Mouse (Mus musculus) myocyte (in vitro differentiated cells): Measurements from ENCODE around the gene Skida1. TPM values are rescaled to one million over a fixed set of nuclear protein-coding genes. Genes with fewer than 3 reads are reported as not detected.

Experiments
- H3K27me3 ChIP-seq: one replicate; pipeline ENCODE4 v1.6.1; 2011; ENCODE audit not compliant: control insufficient read depth, insufficient read depth, insufficient read length
- H3K36me3 ChIP-seq: one replicate; pipeline ENCODE4 v1.6.1; 2011; ENCODE audit not compliant: control insufficient read depth, insufficient read depth
- H3K4me2 ChIP-seq: one replicate; pipeline ENCODE4 v1.6.1; 2011; ENCODE audit warnings: low read depth, control low read depth
- H3K4me3 ChIP-seq: one replicate; pipeline ENCODE4 v1.5.1; 2011; ENCODE audit warnings: mild to moderate bottlenecking, control low read depth, moderate library complexity
- H3K79me2 ChIP-seq: one replicate; pipeline ENCODE4 v1.6.1; 2011; ENCODE audit not compliant: control insufficient read depth, insufficient read depth
- H3ac ChIP-seq: one replicate; pipeline ENCODE4 v1.6.1; 2011; ENCODE audit not compliant: control insufficient read depth, insufficient read length
- CEBPB ChIP-seq: IDR thresholded peaks from 2 replicates; pipeline ENCODE4 v1.6.1; 2011; ENCODE audit warnings: mild to moderate bottlenecking, moderate library complexity; ENCODE audit not compliant: poor library complexity, insufficient read depth, severe bottlenecking
- E2F4 ChIP-seq: IDR thresholded peaks from one replicate; pipeline ENCODE4 v1.6.1; 2011; ENCODE audit warnings: mild to moderate bottlenecking, control low read depth, moderate library complexity; ENCODE audit not compliant: insufficient read depth
- MAX ChIP-seq: IDR thresholded peaks from one replicate; pipeline ENCODE4 v1.6.1; 2011; ENCODE audit warnings: low read depth, mild to moderate bottlenecking, control low read depth
- MYOD1 ChIP-seq, 3 experiments: IDR thresholded peaks; one replicate each; pipeline ENCODE4 v1.6.1; 2011; ENCODE audit warnings: control low read depth in 2 of 3, low read depth in 2 of 3, mild to moderate bottlenecking in 2 of 3, moderate library complexity in 1 of 3; ENCODE audit not compliant: insufficient read length in 2 of 3, control insufficient read depth in 1 of 3
- MYOG ChIP-seq, 3 experiments: IDR thresholded peaks; one replicate each; pipeline ENCODE4 v1.6.1; 2011; ENCODE audit warnings: control low read depth in 2 of 3, low read depth in 2 of 3, mild to moderate bottlenecking in 2 of 3; ENCODE audit not compliant: insufficient read length in 2 of 3, control insufficient read depth in 1 of 3, insufficient read depth in 1 of 3
- POLR2A ChIP-seq: IDR thresholded peaks from one replicate; pipeline ENCODE4 v1.6.1; 2011; ENCODE audit warnings: low read depth, mild to moderate bottlenecking, control low read depth, moderate library complexity; ENCODE audit not compliant: insufficient read length
- POLR2AphosphoS2 ChIP-seq: IDR thresholded peaks from one replicate; pipeline ENCODE4 v1.6.1; 2011; ENCODE audit warnings: low read depth, control low read depth; ENCODE audit not compliant: insufficient read length
- REST ChIP-seq: IDR thresholded peaks from one replicate; pipeline ENCODE4 v1.6.1; 2011; ENCODE audit warnings: mild to moderate bottlenecking, control low read depth, moderate library complexity; ENCODE audit not compliant: insufficient read depth, insufficient read length
- SRF ChIP-seq: IDR thresholded peaks from one replicate; pipeline ENCODE4 v1.6.1; 2011; ENCODE audit warnings: low read depth; ENCODE audit not compliant: control insufficient read depth, insufficient read length
- TCF12 ChIP-seq: IDR thresholded peaks from one replicate; pipeline ENCODE4 v1.6.1; 2011; ENCODE audit warnings: mild to moderate bottlenecking, control low read depth; ENCODE audit not compliant: poor library complexity, insufficient read depth, severe bottlenecking
- TCF3 ChIP-seq: IDR thresholded peaks from one replicate; pipeline ENCODE4 v1.6.1; 2011; ENCODE audit warnings: low read depth, control low read depth; ENCODE audit not compliant: insufficient read length
- USF1 ChIP-seq: IDR thresholded peaks from one replicate; pipeline ENCODE4 v1.6.1; 2011; ENCODE audit warnings: low read depth, mild to moderate bottlenecking, control low read depth, moderate library complexity
- polyA plus RNA-seq: library from polyadenylated mRNA; unstranded; fragments of >200 nt; fragmentation: generic; extraction: Trizol; gene quantifications from one replicate; pipeline ENCODE4 v1.2.1, GENCODE M21; 2012; ENCODE audit warnings: missing spikeins

Skida1 gene
- polyA plus RNA-seq, 1 experiment, result 0.12 TPM

- Histone ChIP-seq H3K79me2 (no peaks in the 10 kb centered on the region), H3ac (no peak overlapping the region), H3K4me2 (no peak overlapping the region), H3K27me3 (no peaks in the 10 kb centered on the region), H3K4me3 (no peak overlapping the region), H3K36me3 (no peaks in the 10 kb centered on the region)
- TF ChIP-seq TCF12 (no peak), POLR2AphosphoS2 (no peak), E2F4 (no peak), SRF (no peak), CEBPB (no peak), MYOD1 (IDR thresholded peaks at IDR 0.05; ENCODE audit: control insufficient read depth in 1 of 3, insufficient read length in 2 of 3, low read depth in 2 of 3) (no peak), TCF3 (no peak), MAX (no peak), POLR2A (no peak), USF1 (no peak), MYOG (IDR thresholded peaks at IDR 0.05; ENCODE audit: control insufficient read depth in 1 of 3, insufficient read depth in 1 of 3, insufficient read length in 2 of 3, low read depth in 2 of 3) (no peak), REST (no peak)
Measured at GRCm38 (mm10) chr2:18002306-18002705, 46.5 kb downstream of the Skida1 start.

DNA sequence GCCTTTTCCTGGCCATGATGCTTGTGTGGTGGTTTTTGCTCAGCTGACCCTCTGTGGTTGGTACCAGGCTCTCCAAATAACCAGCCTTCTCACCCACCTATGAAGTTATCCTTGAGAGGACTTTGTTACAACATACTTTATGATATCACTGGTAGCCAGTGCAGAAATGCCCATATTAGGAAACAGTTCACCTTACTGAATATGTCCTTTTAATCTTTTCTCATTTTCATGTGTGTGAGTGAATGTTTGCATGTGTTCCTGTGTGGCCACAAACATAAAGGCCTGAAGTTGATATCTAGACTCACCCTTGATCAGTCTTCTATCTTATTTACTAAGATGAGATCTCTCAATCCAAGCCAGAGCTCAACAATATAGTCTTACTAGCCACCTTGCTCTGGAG, 52.0 kb downstream of the Skida1 start, which contains the start of gene H2al2a:
Gene H2al2a, minus strand, starts transcription at position 101 of the 400 bp plus-strand sequence.
- Histone ChIP-seq H3ac (no peak within 1 kb of the TSS), H3K36me3 (no peaks in the 10 kb centered on the region), H3K4me2 (no peak within 1 kb of the TSS), H3K27me3 (no peaks in the 10 kb centered on the region), H3K79me2 (no peaks in the 10 kb centered on the region), H3K4me3 (no peak within 1 kb of the TSS)
- TF ChIP-seq SRF, result no peak

Other genes starting within 250 kb of the Skida1 start
- not detected for gene H2al2a, start 52.1 kb downstream of the Skida1 start, polyA plus RNA-seq
- 1.8 TPM for gene A930004D18Rik, start 11.3 kb downstream of the Skida1 start, polyA plus RNA-seq
- gene Mllt10, start 6.2 kb upstream of the Skida1 start, polyA plus RNA-seq, result 12.5 TPM